Mouse (Mus musculus): ENCODE measurements around the gene Tmem183a. TPM values are rescaled to one million over a fixed set of nuclear protein-coding genes. Genes with fewer than 3 reads are reported as not detected.

Gene Tmem183a
- polyA plus RNA-seq (2017; shearing (Covaris generic)): 10 to 100 TPM; 58.7 to 61.3 TPM

GRCm38 (mm10) chr1:134361857-134362212 is at the start of gene Tmem183a:
Tmem183a (minus strand) TSS chr1:134361979.

DNA sequence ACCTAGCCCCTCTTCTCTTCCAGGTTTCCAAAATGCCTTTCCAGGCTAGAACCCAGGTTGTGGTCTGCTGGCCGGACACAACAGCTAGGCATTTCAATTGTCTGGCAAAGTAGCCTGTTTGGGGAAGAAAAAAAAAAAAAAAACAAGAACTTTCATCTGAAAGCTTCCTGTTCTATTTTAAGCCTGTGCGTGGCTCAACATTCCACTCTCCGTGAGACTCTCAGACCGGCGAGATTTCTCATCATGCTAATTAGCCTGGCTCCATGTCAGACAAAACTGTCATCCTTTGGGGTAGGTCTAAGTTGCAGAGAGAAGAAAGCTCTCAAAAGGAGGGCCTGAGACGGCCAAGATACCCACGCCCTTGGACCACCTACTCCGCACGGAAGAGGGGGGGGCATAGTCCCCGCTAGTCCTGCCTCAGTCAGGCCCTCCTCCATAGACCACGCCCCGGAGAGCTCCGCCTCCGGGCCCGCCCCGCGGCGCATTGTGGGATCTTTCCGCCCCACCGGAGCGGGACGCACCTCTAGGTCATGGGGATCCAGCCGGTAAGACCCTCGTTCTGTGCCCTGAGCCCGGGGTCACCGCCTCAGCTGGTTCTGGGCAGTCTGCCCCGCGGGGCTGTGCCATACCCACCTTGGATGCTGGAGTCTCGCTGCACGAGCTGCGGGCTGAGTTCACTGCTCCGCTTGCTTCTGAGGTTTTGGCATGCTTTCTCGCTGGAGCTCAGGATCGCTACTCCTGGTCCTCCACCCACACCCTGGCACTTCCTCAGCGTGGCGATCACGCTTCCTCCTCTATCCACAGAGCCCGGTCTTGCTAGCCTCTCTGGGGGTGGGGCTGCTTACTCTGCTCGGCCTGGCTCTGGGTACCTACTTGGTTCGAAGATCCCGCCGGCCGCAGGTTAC is 44.0 kb upstream of the Tmem183a start, which contains the start of gene Cyb5r1:
Gene Cyb5r1, plus strand, starts transcription at position 51 of the 905 bp plus-strand sequence.

GRCm38 (mm10) chr1:134385666-134386065 is 23.9 kb upstream of the Tmem183a start, which contains the start of gene 4933406M09Rik:
4933406M09Rik (plus strand) TSS chr1:134385940.

GRCm38 (mm10) chr1:134332770-134333271 is 29.0 kb downstream of the Tmem183a start, which contains the start of gene Ppfia4:
Ppfia4 (minus strand) TSS chr1:134332928.

Other genes with a start within 250 kb of the Tmem183a start
- gene Chil1, start 179.8 kb downstream of the Tmem183a start, polyA plus RNA-seq (2017; shearing (Covaris generic)): 1 to 10 TPM in 1 of 2 experiments, under 1 TPM in 1; 0.60 to 2.5 TPM
- gene Mybph, start 168.5 kb downstream of the Tmem183a start, polyA plus RNA-seq (2017; shearing (Covaris generic)): not detected
- gene Adora1, start 126.5 kb downstream of the Tmem183a start, polyA plus RNA-seq (2017; shearing (Covaris generic)): 1 to 10 TPM in 1 of 2 experiments, under 1 TPM in 1; 0.37 to 1.0 TPM
- not detected for gene Myog, start 72.0 kb downstream of the Tmem183a start, polyA plus RNA-seq (2017; shearing (Covaris generic))
- gene Ppfia4, start 29.1 kb downstream of the Tmem183a start, polyA plus RNA-seq (2017; shearing (Covaris generic)): under 1 TPM in 1 of 2 experiments, not detected in 1; 0.41 TPM
- not detected for gene 4933406M09Rik, start 24.0 kb upstream of the Tmem183a start, polyA plus RNA-seq (2017; shearing (Covaris generic))
- gene Cyb5r1, start 43.6 kb upstream of the Tmem183a start, polyA plus RNA-seq (2017; shearing (Covaris generic)): 10 to 100 TPM; 19.6 to 26.1 TPM
- gene Adipor1, start 53.4 kb upstream of the Tmem183a start, polyA plus RNA-seq (2017; shearing (Covaris generic)): 100 to 1,000 TPM in 1 of 2 experiments, 10 to 100 TPM in 1; 87.0 to 103 TPM
- gene Klhl12, start 93.6 kb upstream of the Tmem183a start, polyA plus RNA-seq (2017; shearing (Covaris generic)): 10 to 100 TPM; 13.3 to 16.9 TPM
- gene Rabif, start 132.7 kb upstream of the Tmem183a start, polyA plus RNA-seq (2017; shearing (Covaris generic)): 10 to 100 TPM; 38.6 to 57.3 TPM
- 1 to 10 TPM in 1 of 2 experiments, under 1 TPM in 1; 0.23 to 2.3 TPM for gene Mgat4e, start 187.7 kb upstream of the Tmem183a start, polyA plus RNA-seq (2017; shearing (Covaris generic))
- 10 to 100 TPM; 47.7 to 49.0 TPM for gene Kdm5b, start 198.2 kb upstream of the Tmem183a start, polyA plus RNA-seq (2017; shearing (Covaris generic))

Data from inflammation-experienced regulatory T-cells (primary cell).